Mouse (Mus musculus): Measurements from ENCODE around the gene Hdac9. TPM values are rescaled to one million over a fixed set of nuclear protein-coding genes. Genes with fewer than 3 reads are reported as not detected.

Gene Hdac9
- polyA plus RNA-seq (2016; fragmentation: Nextera tagmentation; extraction: Ambion mirVana), result 9.0 and 9.1 TPM in 2 replicates

DNA sequence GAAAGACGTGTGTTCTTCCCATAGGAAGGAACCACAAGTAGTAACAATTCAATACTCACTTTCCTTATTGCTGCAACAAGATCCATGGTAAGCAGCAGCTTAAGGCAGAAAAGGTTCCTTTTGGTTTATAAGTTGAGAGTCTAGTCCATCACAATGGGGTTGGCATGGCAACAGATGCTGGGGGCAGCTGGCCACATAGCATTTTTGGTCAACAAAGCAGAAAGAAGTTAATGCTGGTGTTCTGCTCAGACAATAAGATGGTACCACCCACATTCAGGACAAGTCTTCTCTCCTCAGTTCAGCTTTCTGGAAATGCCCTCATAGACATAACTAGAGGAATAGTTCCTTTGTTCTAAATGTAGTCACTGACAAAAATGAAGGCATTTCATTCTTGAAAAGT lies at the start of gene Hdac9:
TSS of gene Hdac9 (minus strand) at position 101 of the 400 bp plus-strand sequence.
- no peaks in the 10 kb centered on the region for H3K4me1 ChIP-seq
- H3K27me3 ChIP-seq, result no peaks in the 10 kb centered on the region
- H3K9me3 ChIP-seq (replicated peaks), result no peaks in the 10 kb centered on the region
- WGBS, result 39% methylated on average over 1 of the region's 1 CpGs
- no peak within 1 kb of the TSS for H3K9ac ChIP-seq
- H3K27ac ChIP-seq, result no peak within 1 kb of the TSS
- no peak within 1 kb of the TSS for H3K4me2 ChIP-seq (replicated peaks)
- no peaks in the 10 kb centered on the region for H3K36me3 ChIP-seq
- ATAC-seq (ENCODE audit: low FRiP score), result no peak
- no peak within 1 kb of the TSS for H3K4me3 ChIP-seq

- Histone ChIP-seq H3K27me3 (no peaks in the 10 kb centered on the region), H3K9ac (no peak overlapping the region), H3K4me1 (no peaks in the 10 kb centered on the region), H3K36me3 (no peaks in the 10 kb centered on the region), H3K27ac (no peak overlapping the region), H3K4me3 (no peak overlapping the region), H3K4me2 (replicated peaks) (no peak overlapping the region), H3K9me3 (replicated peaks) (no peaks in the 10 kb centered on the region)
- 91% methylated on average over 6 of the region's 6 CpGs for WGBS
- ATAC-seq (ENCODE audit: low FRiP score), result no peak
Observed at GRCm38 (mm10) chr12:34949066-34949706, 32.3 kb upstream of the Hdac9 start.

DNA sequence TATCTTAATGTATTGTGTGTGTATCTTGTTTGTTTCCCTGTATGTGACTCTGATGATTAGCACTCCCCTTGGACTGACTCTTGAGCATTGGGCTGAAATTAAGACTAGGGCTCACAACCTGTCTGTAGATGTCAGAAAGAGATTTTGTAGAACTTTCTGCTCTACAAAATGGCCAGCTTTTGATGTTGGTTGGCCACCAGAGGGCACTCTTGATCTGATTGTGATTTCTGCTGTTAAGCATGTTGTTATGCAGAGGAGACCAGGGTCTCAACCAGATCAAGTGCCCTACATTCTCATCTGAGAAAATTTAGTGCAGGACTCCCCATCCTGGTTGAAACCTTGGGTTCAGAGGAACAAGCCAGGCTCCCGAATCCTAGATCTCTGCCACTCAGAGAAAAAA lies 21.0 kb upstream of the Hdac9 start:
- Histone ChIP-seq H3K27me3 (no peaks in the 10 kb centered on the region), H3K27ac (no peak overlapping the region), H3K9ac (no peak overlapping the region), H3K4me2 (replicated peaks) (no peak overlapping the region), H3K4me3 (no peak overlapping the region), H3K36me3 (no peaks in the 10 kb centered on the region), H3K4me1 (no peaks in the 10 kb centered on the region), H3K9me3 (replicated peaks) (peaks cover 15% of the 10 kb centered on the region)
- WGBS, result 96% methylated on average over 1 of the region's 1 CpGs
- ATAC-seq (ENCODE audit: low FRiP score), result no peak

- H3K9me3 ChIP-seq (replicated peaks), result no peaks in the 10 kb centered on the region
- H3K27ac ChIP-seq, result no peak overlapping the region
- WGBS, result 70% methylated on average over 2 of the region's 2 CpGs
- peaks cover 23% of the 10 kb centered on the region for H3K27me3 ChIP-seq
- 0 out of 2 replicates have a peak, but pooled peaks cover 2% of the 10 kb centered on the region for H3K4me1 ChIP-seq
- peak overlapping the region; percentile 71; the same call in 1 of the 2 replicates for H3K4me2 ChIP-seq (replicated peaks)
- no peaks in the 10 kb centered on the region for H3K36me3 ChIP-seq
- no peak overlapping the region for H3K9ac ChIP-seq
- H3K4me3 ChIP-seq, result no peak overlapping the region
- no peak for ATAC-seq (ENCODE audit: low FRiP score)
Observed at GRCm38 (mm10) chr12:34908008-34908407, 8.9 kb downstream of the Hdac9 start.

DNA sequence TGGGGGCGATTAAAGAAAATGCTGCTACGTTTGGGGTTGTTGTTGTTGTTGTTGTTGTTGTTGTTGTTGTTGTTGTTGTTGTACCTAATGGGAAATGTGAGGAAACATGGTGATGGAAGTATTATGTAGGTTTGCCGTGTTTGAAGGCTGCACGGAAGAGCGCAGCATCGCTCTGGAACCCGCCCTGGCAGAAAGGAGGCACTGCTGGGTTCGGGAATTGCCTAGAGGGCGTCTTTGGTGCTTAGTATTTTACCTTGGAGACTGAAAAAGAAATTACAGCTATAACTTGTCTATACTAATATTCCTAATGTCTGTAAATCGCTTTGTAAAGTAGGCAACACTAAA lies 9.4 kb downstream of the Hdac9 start:
- Histone ChIP-seq H3K4me2 (replicated peaks) (peak overlapping the region; percentile 71), H3K4me1 (0 out of 2 replicates have a peak, but pooled peaks cover 2% of the 10 kb centered on the region), H3K4me3 (peak overlapping the region; percentile 73), H3K9ac (peak overlapping the region; percentile 60), H3K27me3 (peaks cover 23% of the 10 kb centered on the region), H3K36me3 (no peaks in the 10 kb centered on the region), H3K27ac (peak overlapping the region; percentile 7; the same call in 1 of the 2 replicates), H3K9me3 (replicated peaks) (no peaks in the 10 kb centered on the region)
- peak; percentile 79 for ATAC-seq (ENCODE audit: low FRiP score)
- WGBS, result under 1% methylated on average over 10 of the region's 10 CpGs

GRCm38 (mm10) chr12:34906704-34907505 lies 10.0 kb downstream of the Hdac9 start:
- Histone ChIP-seq H3K9ac (peak overlapping the region; percentile 60), H3K4me2 (replicated peaks) (peak overlapping the region; percentile 71), H3K27me3 (peaks cover 23% of the 10 kb centered on the region), H3K9me3 (replicated peaks) (no peaks in the 10 kb centered on the region), H3K36me3 (no peaks in the 10 kb centered on the region), H3K4me3 (peak overlapping the region; percentile 73), H3K4me1 (0 out of 2 replicates have a peak, but pooled peaks cover 2% of the 10 kb centered on the region), H3K27ac (peak overlapping the region; percentile 7; the same call in 1 of the 2 replicates)
- under 1% methylated on average over 72 of the region's 107 CpGs for WGBS
- ATAC-seq (ENCODE audit: low FRiP score), result peak; percentile 94

- H3K27ac ChIP-seq, result no peak overlapping the region
Observed at GRCm38 (mm10) chr12:34906376-34906703, 10.6 kb downstream of the Hdac9 start.

GRCm38 (mm10) chr12:34900241-34900640 lies 16.7 kb downstream of the Hdac9 start:
- no peaks in the 10 kb centered on the region for H3K4me1 ChIP-seq
- H3K4me3 ChIP-seq, result no peak overlapping the region
- no peak overlapping the region for H3K9ac ChIP-seq
- ATAC-seq (ENCODE audit: low FRiP score), result no peak
- no peak overlapping the region for H3K4me2 ChIP-seq (replicated peaks)
- H3K27ac ChIP-seq, result no peak overlapping the region
- H3K36me3 ChIP-seq, result no peaks in the 10 kb centered on the region
- H3K27me3 ChIP-seq, result peaks cover 6% of the 10 kb centered on the region; the same call in 1 of the 2 replicates
- no peaks in the 10 kb centered on the region for H3K9me3 ChIP-seq (replicated peaks)
- WGBS, result 58% methylated on average over 8 of the region's 8 CpGs

More at GRCm38 (mm10) chr12:34906376-34906703, 10.6 kb downstream of the Hdac9 start:
- Histone ChIP-seq H3K4me3 (peak overlapping the region; percentile 73), H3K36me3 (no peaks in the 10 kb centered on the region), H3K4me2 (replicated peaks) (peak overlapping the region; percentile 71), H3K9me3 (replicated peaks) (no peaks in the 10 kb centered on the region), H3K9ac (peak overlapping the region; percentile 60), H3K27me3 (peaks cover 23% of the 10 kb centered on the region), H3K4me1 (0 out of 2 replicates have a peak, but pooled peaks cover 2% of the 10 kb centered on the region)
- WGBS, result 3% methylated on average over 10 of the region's 10 CpGs
- peak; percentile 38 for ATAC-seq (ENCODE audit: low FRiP score)

DNA sequence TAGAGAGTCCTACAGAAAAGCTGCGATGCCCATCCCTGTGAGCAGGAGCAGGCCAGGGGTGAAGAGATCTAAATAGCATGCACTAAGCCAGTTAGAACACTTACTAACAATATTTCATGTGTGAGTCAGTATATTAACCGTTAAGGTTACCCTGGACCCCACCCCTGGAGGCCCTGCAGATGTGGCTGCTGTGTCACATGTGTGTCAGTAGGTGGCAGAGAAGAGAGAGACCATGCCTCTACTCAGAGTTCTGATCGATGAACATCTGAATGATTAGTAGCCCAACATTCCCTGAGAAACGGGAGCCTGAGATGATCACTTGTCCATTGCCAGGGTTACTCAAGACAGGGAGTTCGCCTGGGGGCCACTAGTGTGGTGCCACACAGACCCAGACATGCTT lies 22.0 kb downstream of the Hdac9 start:
- Histone ChIP-seq H3K9me3 (replicated peaks) (no peaks in the 10 kb centered on the region), H3K4me3 (no peak overlapping the region), H3K9ac (no peak overlapping the region), H3K4me2 (replicated peaks) (no peak overlapping the region), H3K27me3 (no peaks in the 10 kb centered on the region), H3K4me1 (no peaks in the 10 kb centered on the region), H3K27ac (no peak overlapping the region), H3K36me3 (no peaks in the 10 kb centered on the region)
- ATAC-seq (ENCODE audit: low FRiP score), result no peak
- WGBS, result 84% methylated on average over 5 of the region's 5 CpGs

- Histone ChIP-seq H3K9me3 (replicated peaks) (no peaks in the 10 kb centered on the region), H3K27ac (no peak overlapping the region), H3K9ac (no peak overlapping the region), H3K4me3 (no peak overlapping the region), H3K27me3 (no peaks in the 10 kb centered on the region), H3K4me1 (no peaks in the 10 kb centered on the region), H3K4me2 (replicated peaks) (no peak overlapping the region), H3K36me3 (no peaks in the 10 kb centered on the region)
- 93% methylated on average over 4 of the region's 4 CpGs for WGBS
- no peak for ATAC-seq (ENCODE audit: low FRiP score)
Observed at GRCm38 (mm10) chr12:34888694-34889093, 28.2 kb downstream of the Hdac9 start.

- no peaks in the 10 kb centered on the region for H3K27me3 ChIP-seq
- no peak for ATAC-seq (ENCODE audit: low FRiP score)
- WGBS, result 73% methylated on average over 2 of the region's 2 CpGs
- no peaks in the 10 kb centered on the region for H3K9me3 ChIP-seq (replicated peaks)
- no peak overlapping the region for H3K4me3 ChIP-seq
- no peak overlapping the region for H3K27ac ChIP-seq
- no peaks in the 10 kb centered on the region for H3K4me1 ChIP-seq
- H3K36me3 ChIP-seq, result no peaks in the 10 kb centered on the region
- no peak overlapping the region for H3K9ac ChIP-seq
- H3K4me2 ChIP-seq (replicated peaks), result no peak overlapping the region
Observed at GRCm38 (mm10) chr12:34874926-34875325, 42.0 kb downstream of the Hdac9 start.

- 56% methylated on average over 7 of the region's 7 CpGs for WGBS
- no peaks in the 10 kb centered on the region for H3K36me3 ChIP-seq
- no peak overlapping the region for H3K4me3 ChIP-seq
- no peaks in the 10 kb centered on the region for H3K27me3 ChIP-seq
- no peak overlapping the region for H3K9ac ChIP-seq
- ATAC-seq (ENCODE audit: low FRiP score), result no peak
- no peaks in the 10 kb centered on the region for H3K4me1 ChIP-seq
- no peak overlapping the region for H3K27ac ChIP-seq
- no peaks in the 10 kb centered on the region for H3K9me3 ChIP-seq (replicated peaks)
- no peak overlapping the region for H3K4me2 ChIP-seq (replicated peaks)
Observed at GRCm38 (mm10) chr12:34871028-34871427, 45.9 kb downstream of the Hdac9 start.
